In genomic region chr1:171631447-171631846, GRCm38 (mm10) we compare ENCODE assay signal across 14 mouse cellular contexts. TPM values are rescaled to one million over a fixed set of nuclear protein-coding genes. Genes with fewer than 3 reads are reported as not detected.
DNase-seq lines count a peak whose midpoint lies in the region; ATAC-seq and TF ChIP-seq lines count a peak whose summit lies in the region.
"Had no signal": no experiment of that assay in that cellular context is flagged by ENCODE, and none has a peak within 500 bp of the region (broad histone marks: within the 10 kb centered on the region; RNA-seq: fewer than 3 reads in every experiment).

No protein-coding gene starts in this region.

- peak; percentile 62; the same call in 1 of the 2 replicates for ATAC-seq in forebrain, embryonic 14.5 days
- ATAC-seq in lung, embryonic 16.5 days (ENCODE audit: low read depth), result peak; percentile 54; the same call in 1 of the 2 replicates
- no peak for ATAC-seq in kidney, embryonic 14.5 days (ENCODE audit: low FRiP score, low TSS enrichment)

- H3K9me3 ChIP-seq in forebrain, embryonic 14.5 days (replicated peaks; ENCODE audit: control insufficient read depth, low read length), result no peaks in the 10 kb centered on the region
- no peaks in the 10 kb centered on the region for H3K9me3 ChIP-seq in forebrain, embryonic 10.5 days
- no peaks in the 10 kb centered on the region for H3K9me3 ChIP-seq in lung, embryonic 16.5 days (ENCODE audit: control insufficient read depth, low read length)
- no peaks in the 10 kb centered on the region for H3K9me3 ChIP-seq in kidney, embryonic 14.5 days (ENCODE audit: control insufficient read depth, low read length)
- H3K9me3 ChIP-seq: embryonic facial prominence, embryonic 15.5 days; hindbrain, embryonic 15.5 days had no signal

- no peak overlapping the region for H3K9ac ChIP-seq in forebrain, embryonic 14.5 days (ENCODE audit: low read length)
- H3K9ac ChIP-seq in lung, embryonic 16.5 days (ENCODE audit: low read length), result no peak overlapping the region
- no peak overlapping the region for H3K9ac ChIP-seq in kidney, embryonic 14.5 days (ENCODE audit: low read depth, low read length)
- H3K9ac ChIP-seq: embryonic facial prominence, embryonic 15.5 days; hindbrain, embryonic 15.5 days had no signal

- H3K27ac ChIP-seq in forebrain, embryonic 14.5 days (ENCODE audit: low read depth, low read length), result no peak overlapping the region
- H3K27ac ChIP-seq in forebrain, embryonic 10.5 days, result no peak overlapping the region
- no peak overlapping the region for H3K27ac ChIP-seq in lung, embryonic 16.5 days (ENCODE audit: low read length)
- no peak overlapping the region for H3K27ac ChIP-seq in kidney, embryonic 14.5 days (ENCODE audit: low read depth, low read length)
- H3K27ac ChIP-seq: embryonic facial prominence, embryonic 15.5 days; hindbrain, embryonic 15.5 days had no signal

- no peak for TF ChIP-seq CTCF in lung, adult 2 months (IDR thresholded peaks at IDR 0.05; ENCODE audit: insufficient read depth, low read length)

- no peaks in the 10 kb centered on the region for H3K27me3 ChIP-seq in forebrain, embryonic 14.5 days (replicated peaks; ENCODE audit: control insufficient read depth, insufficient read depth, low read length)
- H3K27me3 ChIP-seq in forebrain, embryonic 10.5 days (ENCODE audit: poor library complexity, severe bottlenecking), result no peaks in the 10 kb centered on the region
- H3K27me3 ChIP-seq in lung, embryonic 16.5 days (ENCODE audit: control insufficient read depth, insufficient read depth, low read depth, low read length), result no peaks in the 10 kb centered on the region
- H3K27me3 ChIP-seq in kidney, embryonic 14.5 days (ENCODE audit: control insufficient read depth, insufficient read depth, low read length), result no peaks in the 10 kb centered on the region
- H3K27me3 ChIP-seq: embryonic facial prominence, embryonic 15.5 days; hindbrain, embryonic 15.5 days had no signal

- H3K4me2 ChIP-seq in forebrain, embryonic 14.5 days (ENCODE audit: low read length), result no peak overlapping the region
- no peak overlapping the region for H3K4me2 ChIP-seq in lung, embryonic 16.5 days (ENCODE audit: low read depth, low read length)
- no peak overlapping the region for H3K4me2 ChIP-seq in kidney, embryonic 14.5 days (replicated peaks; ENCODE audit: low read depth, low read length)
- H3K4me2 ChIP-seq: embryonic facial prominence, embryonic 15.5 days; hindbrain, embryonic 15.5 days had no signal

- WGBS in forebrain, embryonic 14.5 days, result 60% methylated on average over 2 of the region's 2 CpGs
- 89% methylated on average over 2 of the region's 2 CpGs for WGBS in forebrain, embryonic 10.5 days
- WGBS in lung, embryonic 16.5 days, result 46% methylated on average over 2 of the region's 2 CpGs
- WGBS in lung, adult 2 months, result 28% methylated on average over 2 of the region's 2 CpGs
- 71% methylated on average over 2 of the region's 2 CpGs for WGBS in kidney, embryonic 14.5 days

- H3K4me1 ChIP-seq in forebrain, embryonic 14.5 days (ENCODE audit: control insufficient read depth, insufficient read depth, low read length), result no peaks in the 10 kb centered on the region; the same call in 1 of the 2 replicates
- H3K4me1 ChIP-seq in forebrain, embryonic 10.5 days, result no peaks in the 10 kb centered on the region
- H3K4me1 ChIP-seq in lung, embryonic 16.5 days (replicated peaks; ENCODE audit: control insufficient read depth, insufficient read depth, low read length), result 0 out of 2 replicates have a peak, but pooled peaks cover 2% of the 10 kb centered on the region
- H3K4me1 ChIP-seq in lung, adult 2 months (ENCODE audit: control insufficient read depth, insufficient read depth, low read length), result no peaks in the 10 kb centered on the region
- H3K4me1 ChIP-seq in kidney, embryonic 14.5 days (ENCODE audit: control insufficient read depth, insufficient read depth, low read length), result no peaks in the 10 kb centered on the region
- H3K4me1 ChIP-seq: embryonic facial prominence, embryonic 15.5 days; hindbrain, embryonic 15.5 days had no signal

- DNase-seq in forebrain, embryonic 14.5 days (ENCODE audit: low spot score), result peak; percentile 53
- no peak for DNase-seq in forebrain, embryonic 10.5 days (ENCODE audit: extremely low spot score, low spot score)
- no peak for DNase-seq in lung, adult 2 months
- peak; percentile 32 to 38 for DNase-seq in heart, postnatal 14 days
- peak; percentile 52 for DNase-seq in skeletal muscle tissue, adult 2 months (ENCODE audit: low read depth, low spot score)
- DNase-seq in cerebellum, adult 11 months, result no peak
- DNase-seq: adrenal gland, postnatal 14 days had no signal

- H3K36me3 ChIP-seq in forebrain, embryonic 14.5 days (ENCODE audit: control insufficient read depth, insufficient read depth, low read length), result no peaks in the 10 kb centered on the region
- no peaks in the 10 kb centered on the region for H3K36me3 ChIP-seq in forebrain, embryonic 10.5 days (replicated peaks)
- H3K36me3 ChIP-seq in lung, embryonic 16.5 days (ENCODE audit: control insufficient read depth, insufficient read depth, low read length), result no peaks in the 10 kb centered on the region
- H3K36me3 ChIP-seq in kidney, embryonic 14.5 days (ENCODE audit: control insufficient read depth, insufficient read depth, low read length), result no peaks in the 10 kb centered on the region
- H3K36me3 ChIP-seq: embryonic facial prominence, embryonic 15.5 days; hindbrain, embryonic 15.5 days had no signal

- no peak for TF ChIP-seq POLR2A in lung, adult 2 months (IDR thresholded peaks at IDR 0.05; ENCODE audit: borderline replicate concordance, extremely low read depth, low read depth, low read length)

- no peak overlapping the region for H3K4me3 ChIP-seq in forebrain, embryonic 14.5 days (ENCODE audit: low read depth, low read length)
- no peak overlapping the region for H3K4me3 ChIP-seq in forebrain, embryonic 10.5 days
- H3K4me3 ChIP-seq in lung, embryonic 16.5 days (ENCODE audit: low read length), result no peak overlapping the region
- no peak overlapping the region for H3K4me3 ChIP-seq in lung, adult 2 months (replicated peaks; ENCODE audit: extremely low read depth, low read depth, low read length)
- no peak overlapping the region for H3K4me3 ChIP-seq in kidney, embryonic 14.5 days (ENCODE audit: low read length)
- H3K4me3 ChIP-seq: embryonic facial prominence, embryonic 15.5 days; hindbrain, embryonic 15.5 days; myocyte had no signal

- intact Hi-C loops in heart, postnatal 14 days (cut with DNase I), result no loop called here

RNA-seq across cellular contexts. Expression of gene Slamf7, which starts 21.4 kb away (rescaled TPM):
- polyA plus RNA-seq in forebrain, embryonic 14.5 days (2014; fragmentation: Nextera tagmentation; extraction: Ambion mirVana), result not detected in 2 replicates
- not detected in 2 replicates for polyA plus RNA-seq in forebrain, embryonic 10.5 days (2016; fragmentation: Nextera tagmentation; extraction: Ambion mirVana)
- polyA plus RNA-seq in lung, embryonic 16.5 days (2015; fragmentation: Nextera tagmentation; extraction: Ambion mirVana), result 0.28 and 0.63 TPM in 2 replicates
- 2.1 and 2.2 TPM in 2 replicates for polyA plus RNA-seq in lung, adult 2 months (2012; rRNA removed)
- total RNA-seq in heart, postnatal 14 days (2021), result under 1 TPM in 1 of 2 experiments, not detected in 1; 0.15 TPM
- not detected in 2 replicates for polyA plus RNA-seq in kidney, embryonic 14.5 days (2014; fragmentation: Nextera tagmentation; extraction: Ambion mirVana)
- total RNA-seq: left cerebral cortex, postnatal 36 days had no signal
- polyA plus RNA-seq: hindbrain, embryonic 15.5 days; myocyte had no signal

RNA-seq across cellular contexts. Expression of gene Ly9, which starts 24.2 kb away (rescaled TPM):
- polyA plus RNA-seq in forebrain, embryonic 14.5 days (2014; fragmentation: Nextera tagmentation; extraction: Ambion mirVana), result 0.10 TPM in 1 of 2 replicates, not detected in the other
- polyA plus RNA-seq in forebrain, embryonic 10.5 days (2016; fragmentation: Nextera tagmentation; extraction: Ambion mirVana), result not detected in 2 replicates
- 0.49 and 0.85 TPM in 2 replicates for polyA plus RNA-seq in lung, embryonic 16.5 days (2015; fragmentation: Nextera tagmentation; extraction: Ambion mirVana)
- polyA plus RNA-seq in lung, adult 2 months (2012; rRNA removed), result 2.2 and 2.6 TPM in 2 replicates
- under 1 TPM; 0.26 to 0.66 TPM for total RNA-seq in heart, postnatal 14 days (2021)
- not detected in 2 replicates for polyA plus RNA-seq in kidney, embryonic 14.5 days (2014; fragmentation: Nextera tagmentation; extraction: Ambion mirVana)
- total RNA-seq: left cerebral cortex, postnatal 36 days had no signal
- polyA plus RNA-seq: myocyte; stomach, embryonic 14.5 days had no signal

RNA-seq across cellular contexts. Expression of gene Cd48, which starts 50.4 kb away (rescaled TPM):
- 0.90 and 1.1 TPM in 2 replicates for polyA plus RNA-seq in forebrain, embryonic 14.5 days (2014; fragmentation: Nextera tagmentation; extraction: Ambion mirVana)
- polyA plus RNA-seq in forebrain, embryonic 10.5 days (2016; fragmentation: Nextera tagmentation; extraction: Ambion mirVana), result 0.31 TPM in 1 of 2 replicates, not detected in the other
- polyA plus RNA-seq in lung, embryonic 16.5 days (2015; fragmentation: Nextera tagmentation; extraction: Ambion mirVana), result 4.7 and 6.7 TPM in 2 replicates
- polyA plus RNA-seq in lung, adult 2 months (2012; rRNA removed), result 9.2 and 14.4 TPM in 2 replicates
- 1 to 10 TPM; 1.6 to 2.3 TPM for total RNA-seq in heart, postnatal 14 days (2021)
- 1.9 and 3.6 TPM in 2 replicates for polyA plus RNA-seq in kidney, embryonic 14.5 days (2014; fragmentation: Nextera tagmentation; extraction: Ambion mirVana)
- polyA plus RNA-seq: myocyte had no signal

Comparison
In these comparisons a context has a peak if more than half of its experiments do, and no peak if none do; other contexts are left out.
1. DNase-seq: peak in forebrain, embryonic 14.5 days (single experiment), heart, postnatal 14 days (2 of 2) and skeletal muscle tissue, adult 2 months (single experiment); none in forebrain, embryonic 10.5 days (single experiment), lung, adult 2 months (single experiment) and cerebellum, adult 11 months (single experiment).